Mouse (Mus musculus): ENCODE data around the gene Ugt1a6a.

DNA sequence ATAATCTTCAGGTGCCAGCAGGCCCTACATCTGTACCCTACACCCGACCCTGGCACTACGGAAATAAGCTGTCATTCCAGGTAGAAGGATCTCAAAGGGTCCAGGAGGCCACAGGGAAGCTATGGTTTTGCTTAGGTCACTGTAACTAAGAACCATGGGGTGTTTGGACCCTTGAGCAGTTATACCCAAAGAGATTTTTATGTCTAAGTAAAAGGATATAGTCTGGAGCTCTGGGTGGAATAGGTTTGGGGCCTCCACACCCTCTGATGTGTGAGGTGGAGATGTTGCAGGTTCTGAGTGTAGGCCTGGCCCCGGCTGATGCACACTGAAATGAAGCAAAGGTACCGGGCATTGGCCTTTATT, 99.6 kb downstream of the Ugt1a6a start:
- no peak for TF ChIP-seq CTCF (IDR thresholded peaks at IDR 0.05; ENCODE audit: low read depth, low read length)
- TF ChIP-seq POLR2A (IDR thresholded peaks at IDR 0.05; ENCODE audit: extremely low read depth, insufficient read depth, low read length), result no peak
